Mouse (Mus musculus): Measurements from ENCODE around the gene Mcat. TPM values are rescaled to one million over a fixed set of nuclear protein-coding genes. Genes with fewer than 3 reads are reported as not detected.
A peak's percentile ranks its signal among the peaks of the same experiment; 100 is the strongest.

The Mcat gene
- polyA plus RNA-seq, 1 experiment: 49.8 TPM

DNA sequence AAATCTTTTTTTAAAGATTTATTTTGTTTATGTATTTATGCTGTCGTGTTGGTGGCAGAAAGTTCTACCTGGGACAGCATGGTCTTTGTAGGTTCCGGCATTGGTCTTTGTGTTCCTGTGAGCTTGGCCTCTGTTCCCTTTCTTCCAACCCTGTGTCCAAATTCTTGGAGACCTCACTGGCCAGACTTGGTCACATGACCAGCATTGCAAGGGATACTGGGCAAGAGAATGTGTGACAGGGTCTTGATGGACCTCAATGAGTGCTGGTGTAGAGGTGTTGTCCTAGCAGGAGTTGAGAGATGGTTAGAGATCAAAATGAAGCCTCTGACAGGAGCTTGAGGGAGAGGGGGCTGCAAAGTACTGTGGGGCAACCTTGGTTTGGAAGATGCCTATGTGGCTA is 24.7 kb downstream of the Mcat start:
- Histone ChIP-seq H3K36me3 (ENCODE audit: control insufficient read depth, insufficient read depth, low read length) (no peaks in the 10 kb centered on the region), H3K4me1 (ENCODE audit: control insufficient read depth, insufficient read depth, low read length) (no peaks in the 10 kb centered on the region), H3K27ac (ENCODE audit: control insufficient read depth, insufficient read depth, low read depth, low read length) (no peak overlapping the region), H3K4me3 (ENCODE audit: control insufficient read depth, low read depth, low read length) (no peak overlapping the region), H3K27me3 (ENCODE audit: control insufficient read depth, insufficient read depth, low read length) (no peaks in the 10 kb centered on the region)
- no peak for TF ChIP-seq POLR2A (IDR thresholded peaks at IDR 0.05; ENCODE audit: control insufficient read depth, low read depth, low read length)
- no peak for TF ChIP-seq CTCF (IDR thresholded peaks at IDR 0.05; ENCODE audit: control insufficient read depth, insufficient read depth, insufficient replicate concordance, low read depth, low read length)

DNA sequence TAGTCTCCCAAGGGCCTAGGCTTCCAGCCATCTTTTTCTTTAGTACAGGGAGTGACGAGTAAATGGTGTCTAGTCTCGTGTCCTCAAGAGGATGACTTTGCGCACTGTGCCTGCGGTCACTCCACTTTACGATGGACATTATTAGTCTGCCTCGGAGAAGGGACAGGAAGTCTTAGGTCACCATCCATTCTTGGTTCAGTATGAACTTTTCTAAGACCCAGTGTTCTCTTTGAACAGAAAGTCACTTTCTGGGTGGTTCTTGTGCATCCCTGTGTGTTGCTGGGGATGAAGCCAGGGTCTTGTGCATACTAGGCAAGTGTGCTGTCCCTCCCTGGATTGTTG is 27.7 kb downstream of the Mcat start:
- Histone ChIP-seq H3K27me3 (ENCODE audit: control insufficient read depth, insufficient read depth, low read length) (no peaks in the 10 kb centered on the region), H3K27ac (ENCODE audit: control insufficient read depth, insufficient read depth, low read depth, low read length) (no peak overlapping the region), H3K36me3 (ENCODE audit: control insufficient read depth, insufficient read depth, low read length) (no peaks in the 10 kb centered on the region), H3K4me1 (ENCODE audit: control insufficient read depth, insufficient read depth, low read length) (no peaks in the 10 kb centered on the region), H3K4me3 (ENCODE audit: control insufficient read depth, low read depth, low read length) (no peak overlapping the region)
- no peak for TF ChIP-seq CTCF (IDR thresholded peaks at IDR 0.05; ENCODE audit: control insufficient read depth, insufficient read depth, insufficient replicate concordance, low read depth, low read length)
- no peak for TF ChIP-seq POLR2A (IDR thresholded peaks at IDR 0.05; ENCODE audit: control insufficient read depth, low read depth, low read length)

GRCm38 (mm10) chr15:83534960-83535889 is 28.4 kb downstream of the Mcat start:
- no peaks in the 10 kb centered on the region for H3K27me3 ChIP-seq (ENCODE audit: control insufficient read depth, insufficient read depth, low read length)
- no peak overlapping the region for H3K27ac ChIP-seq (ENCODE audit: control insufficient read depth, insufficient read depth, low read depth, low read length)
- TF ChIP-seq POLR2A (IDR thresholded peaks at IDR 0.05; ENCODE audit: control insufficient read depth, low read depth, low read length): no peak
- TF ChIP-seq CTCF (IDR thresholded peaks at IDR 0.05; ENCODE audit: control insufficient read depth, insufficient read depth, insufficient replicate concordance, low read depth, low read length): no peak
- H3K36me3 ChIP-seq (ENCODE audit: control insufficient read depth, insufficient read depth, low read length): no peaks in the 10 kb centered on the region
- no peak overlapping the region for H3K4me3 ChIP-seq (ENCODE audit: control insufficient read depth, low read depth, low read length)
- H3K4me1 ChIP-seq (ENCODE audit: control insufficient read depth, insufficient read depth, low read length): no peaks in the 10 kb centered on the region

DNA sequence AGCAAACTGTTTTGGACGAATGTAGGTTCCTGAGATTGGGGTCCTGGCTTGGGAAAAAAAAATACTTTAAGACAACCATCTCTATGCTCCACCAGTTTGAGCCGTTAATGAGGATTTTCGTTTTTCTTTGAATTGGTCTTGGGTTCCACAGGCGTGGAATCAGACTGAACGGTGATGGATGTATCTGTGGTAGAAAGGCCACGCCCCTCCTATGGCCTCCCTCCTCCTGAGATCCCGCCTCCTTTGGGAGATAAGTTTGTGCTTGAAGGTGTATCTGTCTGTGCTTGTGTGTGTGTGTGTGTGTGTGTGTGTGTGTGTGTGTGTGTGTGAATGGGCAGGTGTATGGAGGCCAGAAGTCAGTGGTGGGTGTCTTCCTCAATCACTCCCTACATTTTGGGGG is 31.0 kb downstream of the Mcat start:
- Histone ChIP-seq H3K4me1 (ENCODE audit: control insufficient read depth, insufficient read depth, low read length) (no peaks in the 10 kb centered on the region), H3K4me3 (ENCODE audit: control insufficient read depth, low read depth, low read length) (no peak overlapping the region), H3K36me3 (ENCODE audit: control insufficient read depth, insufficient read depth, low read length) (no peaks in the 10 kb centered on the region), H3K27me3 (ENCODE audit: control insufficient read depth, insufficient read depth, low read length) (no peaks in the 10 kb centered on the region), H3K27ac (ENCODE audit: control insufficient read depth, insufficient read depth, low read depth, low read length) (no peak overlapping the region)
- no peak for TF ChIP-seq POLR2A (IDR thresholded peaks at IDR 0.05; ENCODE audit: control insufficient read depth, low read depth, low read length)
- TF ChIP-seq CTCF (IDR thresholded peaks at IDR 0.05; ENCODE audit: control insufficient read depth, insufficient read depth, insufficient replicate concordance, low read depth, low read length): no peak

DNA sequence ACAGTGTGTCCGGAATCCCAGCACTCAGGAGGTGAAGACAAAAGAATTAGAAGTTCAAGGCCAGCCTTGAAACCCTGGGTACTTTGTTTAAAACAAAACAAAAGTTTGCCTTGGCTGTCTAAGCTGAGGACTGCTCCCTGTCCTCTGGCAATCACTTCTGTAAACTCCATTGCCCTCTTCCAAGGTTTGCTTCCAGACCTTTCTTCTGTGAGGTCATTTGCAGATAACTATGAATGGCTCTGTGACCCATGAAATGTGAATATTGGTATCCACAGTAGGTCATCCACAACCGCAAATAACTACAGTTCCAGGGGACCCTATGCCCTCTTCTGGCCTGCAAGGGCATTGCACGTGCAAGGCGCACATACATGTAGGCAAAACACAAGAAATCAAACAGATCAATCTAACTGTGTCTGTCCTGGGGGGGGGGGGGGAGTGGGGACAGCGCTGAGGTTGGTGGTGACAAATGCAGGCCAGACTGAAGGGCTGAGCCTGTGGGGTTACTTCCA is 31.6 kb downstream of the Mcat start:
- TF ChIP-seq POLR2A (IDR thresholded peaks at IDR 0.05; ENCODE audit: control insufficient read depth, low read depth, low read length) (no peak), CTCF (IDR thresholded peaks at IDR 0.05; ENCODE audit: control insufficient read depth, insufficient read depth, insufficient replicate concordance, low read depth, low read length) (peak; percentile 53; the same call in 1 of the 2 replicates)

GRCm38 (mm10) chr15:83530688-83531087 is 32.9 kb downstream of the Mcat start:
- Histone ChIP-seq H3K36me3 (ENCODE audit: control insufficient read depth, insufficient read depth, low read length) (no peaks in the 10 kb centered on the region), H3K4me3 (ENCODE audit: control insufficient read depth, low read depth, low read length) (no peak overlapping the region), H3K4me1 (ENCODE audit: control insufficient read depth, insufficient read depth, low read length) (peaks cover 8% of the 10 kb centered on the region), H3K27ac (ENCODE audit: control insufficient read depth, insufficient read depth, low read depth, low read length) (no peak overlapping the region), H3K27me3 (ENCODE audit: control insufficient read depth, insufficient read depth, low read length) (no peaks in the 10 kb centered on the region)
- TF ChIP-seq POLR2A (IDR thresholded peaks at IDR 0.05; ENCODE audit: control insufficient read depth, low read depth, low read length) (no peak), CTCF (IDR thresholded peaks at IDR 0.05; ENCODE audit: control insufficient read depth, insufficient read depth, insufficient replicate concordance, low read depth, low read length) (no peak)

More for the DNA sequence above, 31.6 kb downstream of the Mcat start:
- no peaks in the 10 kb centered on the region for H3K36me3 ChIP-seq (ENCODE audit: control insufficient read depth, insufficient read depth, low read length)
- no peaks in the 10 kb centered on the region for H3K27me3 ChIP-seq (ENCODE audit: control insufficient read depth, insufficient read depth, low read length)
- no peak overlapping the region for H3K4me3 ChIP-seq (ENCODE audit: control insufficient read depth, low read depth, low read length)
- H3K27ac ChIP-seq (ENCODE audit: control insufficient read depth, insufficient read depth, low read depth, low read length): no peak overlapping the region
- peaks cover 4% of the 10 kb centered on the region for H3K4me1 ChIP-seq (ENCODE audit: control insufficient read depth, insufficient read depth, low read length)

DNA sequence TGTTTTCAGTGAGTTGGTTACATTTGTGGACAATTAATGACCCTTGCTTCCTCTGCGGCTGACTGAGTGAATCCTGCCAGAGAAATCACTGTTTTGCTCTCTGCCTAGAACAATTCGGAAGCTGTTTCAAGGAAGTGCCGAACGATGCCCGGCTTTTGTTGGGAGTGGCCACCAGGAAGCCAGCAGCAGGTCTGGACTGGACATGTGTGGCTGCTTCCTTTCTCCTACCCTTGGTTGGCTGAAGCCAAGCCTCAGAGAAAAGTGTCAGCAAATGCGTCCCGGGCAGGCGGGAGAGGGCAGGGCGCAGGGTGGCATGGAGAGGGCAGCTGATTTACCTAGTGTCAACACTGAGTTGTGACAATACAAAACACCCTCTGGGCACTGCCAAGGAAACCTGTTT is 33.4 kb downstream of the Mcat start:
- H3K4me3 ChIP-seq (ENCODE audit: control insufficient read depth, low read depth, low read length): no peak overlapping the region
- H3K4me1 ChIP-seq (ENCODE audit: control insufficient read depth, insufficient read depth, low read length): peaks cover 8% of the 10 kb centered on the region
- TF ChIP-seq POLR2A (IDR thresholded peaks at IDR 0.05; ENCODE audit: control insufficient read depth, low read depth, low read length) (no peak), CTCF (IDR thresholded peaks at IDR 0.05; ENCODE audit: control insufficient read depth, insufficient read depth, insufficient replicate concordance, low read depth, low read length) (no peak)
- no peak overlapping the region for H3K27ac ChIP-seq (ENCODE audit: control insufficient read depth, insufficient read depth, low read depth, low read length)
- H3K36me3 ChIP-seq (ENCODE audit: control insufficient read depth, insufficient read depth, low read length): no peaks in the 10 kb centered on the region
- H3K27me3 ChIP-seq (ENCODE audit: control insufficient read depth, insufficient read depth, low read length): no peaks in the 10 kb centered on the region

Measured in testis, adult 2 months (tissue).